Mouse (Mus musculus) left cerebral cortex, postnatal 36 days (tissue): ENCODE measurements around the gene Trappc1. TPM values are rescaled to one million over a fixed set of nuclear protein-coding genes. Genes with fewer than 3 reads are reported as not detected.

Experiments
- DNase-seq, 2 experiments: peaks; one replicate each; pipeline ENCODE4 v3.0.0; 2021 to 2022; ENCODE audit warnings: low spot score in 2 of 2, mixed read lengths in 1 of 2
- intact Hi-C: fragments of 180-260 bp; cut with DNase I; formaldehyde crosslinking; loops from one replicate; pipeline ENCODE4 v1.15.1; 2025
- total RNA-seq, 2 experiments: library from RNA; stranded (reverse); gene quantifications; 2 replicates each; pipeline ENCODE4 v1.2.3; 2021

The Trappc1 gene
- total RNA-seq, 2 experiments from 2014 or later: 50.9 to 59.8 TPM

DNA sequence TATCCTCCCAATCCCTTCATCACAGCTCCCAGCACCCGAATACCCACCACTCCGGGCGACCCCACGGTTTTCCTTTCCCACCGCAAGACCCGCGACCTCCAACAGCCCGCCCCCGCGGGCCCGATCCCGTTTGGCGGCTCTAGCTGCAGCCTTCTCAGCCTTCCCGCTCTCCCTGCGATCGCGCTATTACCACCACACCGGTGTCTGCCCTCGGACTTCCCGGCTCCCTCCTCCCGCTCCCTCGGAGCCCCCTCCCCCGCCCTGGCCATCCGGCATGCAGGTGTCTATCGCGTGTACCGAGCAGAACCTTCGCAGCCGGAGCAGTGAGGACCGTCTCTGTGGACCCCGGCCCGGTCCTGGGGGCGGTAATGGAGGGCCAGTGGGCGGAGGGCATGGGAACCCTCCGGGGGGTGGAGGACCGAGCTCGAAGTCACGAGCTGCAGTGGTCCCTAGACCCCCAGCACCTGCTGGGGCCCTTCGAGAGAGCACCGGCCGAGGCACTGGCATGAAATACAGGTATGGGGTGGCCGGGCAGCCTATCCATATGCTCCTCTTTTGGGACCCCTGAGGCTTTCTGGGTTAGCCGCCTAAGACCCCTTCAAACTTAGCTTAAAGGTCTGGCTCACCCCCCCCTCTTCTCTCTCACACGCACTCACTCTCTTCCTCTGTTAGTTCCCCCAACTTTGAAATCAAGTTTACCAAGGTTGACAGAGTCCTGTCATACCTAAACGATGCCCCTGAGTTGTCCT lies 2.8 kb downstream of the Trappc1 start:
- intact Hi-C loops: loop anchor here (5.0 kb wide), 1 partner anchor 61 kb away; no protein-coding TSS in a partner anchor
- DNase-seq: peak in 1 of 2 experiments; percentile 41

- intact Hi-C loops: loop anchor here (5.0 kb wide), 1 partner anchor 60 kb away; no protein-coding TSS in a partner anchor
- no peak for DNase-seq
Observed at GRCm38 (mm10) chr11:69327157-69327442, 3.3 kb downstream of the Trappc1 start.

- DNase-seq: no peak
- intact Hi-C loops: loop anchor here (5.0 kb wide), 1 partner anchor 60 kb away; no protein-coding TSS in a partner anchor
Observed at GRCm38 (mm10) chr11:69327648-69328047, 3.9 kb downstream of the Trappc1 start.

- DNase-seq: no peak
- intact Hi-C loops: loop anchor here (5.0 kb wide), 1 partner anchor 59 kb away; no protein-coding TSS in a partner anchor
Observed at GRCm38 (mm10) chr11:69328517-69328916, 4.7 kb downstream of the Trappc1 start.

GRCm38 (mm10) chr11:69331152-69331551 lies 7.4 kb downstream of the Trappc1 start:
- DNase-seq: no peak
- intact Hi-C loops: no loop called here

GRCm38 (mm10) chr11:69331929-69332405 lies 8.2 kb downstream of the Trappc1 start:
- intact Hi-C loops: no loop called here
- peak; percentile 77 to 81 for DNase-seq

DNA sequence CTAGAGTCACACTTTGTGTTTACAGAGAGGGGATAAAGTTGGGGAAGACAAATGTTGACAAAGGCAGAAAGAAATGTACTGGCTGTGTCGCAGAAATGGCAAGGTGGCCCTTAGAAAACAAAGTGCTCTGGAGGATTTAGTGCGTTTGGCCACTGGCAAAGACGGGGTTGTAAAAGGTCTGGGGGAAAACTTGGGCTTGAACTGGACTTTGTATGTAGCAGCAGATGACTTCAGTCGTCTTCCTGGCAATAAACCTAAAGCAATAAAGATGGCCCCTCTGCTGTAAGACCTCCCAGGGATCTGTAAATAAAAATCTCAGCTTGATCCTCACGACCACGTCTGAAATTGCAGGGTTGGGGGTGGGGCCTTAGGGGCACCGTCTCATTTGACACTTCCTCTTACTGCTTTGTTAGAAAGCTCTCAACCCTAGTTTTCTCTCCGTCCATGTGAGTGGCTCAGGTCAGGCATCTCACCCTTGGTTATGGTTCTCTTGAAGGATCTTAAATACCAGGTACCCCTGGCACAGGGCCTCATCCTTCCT lies 9.0 kb downstream of the Trappc1 start:
- intact Hi-C loops: no loop called here
- no peak for DNase-seq

DNA sequence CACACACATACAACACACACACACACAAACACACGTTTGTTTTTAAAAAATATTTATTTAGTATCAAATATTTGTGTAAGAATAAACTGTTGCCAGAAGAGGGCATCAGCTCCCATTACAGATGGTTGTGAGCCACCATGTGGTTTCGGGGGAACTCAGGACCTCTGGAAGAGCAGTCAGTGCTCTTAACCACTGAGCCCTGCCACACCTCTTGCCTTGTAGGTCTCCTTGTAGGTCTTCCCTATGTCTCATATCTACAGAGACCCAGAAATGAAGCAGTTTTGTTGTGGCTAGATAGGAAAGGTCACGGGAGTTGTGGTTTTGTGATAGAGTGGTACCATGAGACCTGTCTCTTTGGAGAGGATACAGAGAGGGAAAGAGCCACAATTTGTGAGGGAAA lies 10.1 kb downstream of the Trappc1 start:
- intact Hi-C loops: no loop called here
- DNase-seq: no peak

GRCm38 (mm10) chr11:69334796-69335195 lies 11.0 kb downstream of the Trappc1 start:
- no peak for DNase-seq
- intact Hi-C loops: no loop called here

DNA sequence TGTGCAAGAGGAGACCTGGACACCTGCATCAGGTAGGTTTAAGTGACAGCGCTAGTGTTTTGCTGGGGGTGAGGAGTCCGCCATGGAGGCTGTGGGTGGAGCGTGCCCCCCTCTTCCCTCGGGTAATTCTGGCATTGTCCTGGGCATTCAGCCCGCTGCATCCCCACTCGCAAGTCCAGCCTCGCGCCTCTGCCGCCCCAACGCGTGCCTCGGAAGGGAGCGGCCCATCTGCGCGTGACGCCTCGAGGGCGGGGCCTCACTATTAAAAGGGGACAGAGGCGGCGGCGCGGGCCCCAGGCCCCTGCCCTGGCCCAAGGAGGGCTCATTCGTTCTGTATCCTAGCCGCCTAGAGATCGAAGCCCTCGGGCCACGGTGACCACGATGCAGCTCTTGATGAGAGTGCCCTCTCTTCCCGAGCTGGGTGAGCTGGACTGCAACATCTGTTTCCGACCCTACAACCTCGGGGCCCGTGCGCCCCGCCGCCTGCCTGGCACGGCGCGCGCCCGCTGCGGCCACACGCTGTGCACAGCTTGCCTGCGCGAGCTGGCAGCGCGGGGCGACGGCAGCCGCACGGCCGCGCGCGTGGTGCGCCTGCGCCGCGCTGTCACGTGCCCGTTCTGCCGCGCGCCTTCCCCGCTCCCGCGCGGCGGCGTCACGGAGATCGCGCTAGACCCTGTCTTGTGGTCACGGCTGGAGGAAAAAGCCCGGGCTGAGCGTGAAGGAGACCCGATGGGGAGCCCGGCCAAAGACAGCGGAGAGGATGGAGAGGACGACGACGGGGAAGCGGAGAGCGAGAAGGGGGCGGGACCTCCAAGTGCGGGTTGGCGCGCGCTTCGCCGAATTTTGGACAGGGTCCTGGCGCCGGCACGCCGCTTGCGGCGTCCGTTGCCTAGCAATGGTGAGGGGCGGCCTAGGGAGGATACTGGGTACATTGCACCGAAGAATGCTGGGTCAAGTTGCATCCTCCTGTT lies 16.7 kb downstream of the Trappc1 start, which contains the start of gene Rnf227:
Gene Rnf227, plus strand, starts transcription at position 301 of the 971 bp plus-strand sequence.
- intact Hi-C loops: loop anchor here (2.0 kb wide), 1 partner anchor 26 kb away; no protein-coding TSS in a partner anchor

DNA sequence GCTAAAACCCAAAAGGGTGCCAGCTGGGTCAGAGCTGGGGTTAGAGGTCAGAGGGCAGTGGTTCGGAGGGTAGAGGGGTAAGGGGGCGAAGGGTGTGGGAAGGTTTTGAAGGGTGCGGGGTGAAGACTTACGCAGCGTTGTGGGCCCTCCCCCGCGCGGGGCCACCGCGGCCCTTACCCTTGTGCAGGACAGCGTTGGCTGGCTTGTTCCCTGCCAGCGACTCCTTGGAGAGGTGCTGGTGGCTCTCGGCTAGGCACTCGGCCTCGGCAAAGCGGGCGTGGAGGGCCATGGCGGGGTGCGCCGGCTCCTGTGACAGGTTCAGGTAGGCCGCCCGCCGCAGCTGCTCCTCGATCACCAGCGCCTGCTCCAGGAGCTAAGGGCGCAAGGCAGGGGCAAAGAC lies 22.7 kb downstream of the Trappc1 start:
- intact Hi-C loops: no loop called here

More for the DNA sequence above, 16.7 kb downstream of the Trappc1 start, which contains the start of gene Rnf227:
- peak; percentile 86 to 88 for DNase-seq

GRCm38 (mm10) chr11:69356544-69356943 lies 32.8 kb downstream of the Trappc1 start:
- intact Hi-C loops: no loop called here
- no peak for DNase-seq

More for the DNA sequence above, 22.7 kb downstream of the Trappc1 start:
- DNase-seq: no peak

DNA sequence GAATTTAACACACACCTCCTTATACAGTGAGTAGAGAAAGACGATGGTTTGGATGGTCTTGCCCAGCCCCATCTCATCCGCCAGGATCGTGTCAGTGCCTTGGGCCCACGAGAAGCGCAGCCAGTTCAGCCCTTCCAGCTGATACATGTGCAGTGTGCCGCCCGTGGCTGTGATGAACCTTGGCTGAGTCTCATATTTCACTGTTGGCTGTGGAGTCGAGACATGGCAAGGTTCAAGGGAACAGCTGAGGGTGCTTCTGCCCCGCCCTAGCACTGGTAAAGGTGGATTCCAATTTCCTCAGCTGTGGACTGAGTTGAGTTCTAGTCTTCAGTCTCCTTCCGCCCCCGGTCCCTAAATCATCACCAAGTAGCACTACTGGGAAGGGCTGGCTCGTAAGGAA lies 33.9 kb downstream of the Trappc1 start:
- intact Hi-C loops: no loop called here
- DNase-seq: no peak

GRCm38 (mm10) chr11:69362021-69362420 lies 38.2 kb downstream of the Trappc1 start:
- intact Hi-C loops: no loop called here

DNA sequence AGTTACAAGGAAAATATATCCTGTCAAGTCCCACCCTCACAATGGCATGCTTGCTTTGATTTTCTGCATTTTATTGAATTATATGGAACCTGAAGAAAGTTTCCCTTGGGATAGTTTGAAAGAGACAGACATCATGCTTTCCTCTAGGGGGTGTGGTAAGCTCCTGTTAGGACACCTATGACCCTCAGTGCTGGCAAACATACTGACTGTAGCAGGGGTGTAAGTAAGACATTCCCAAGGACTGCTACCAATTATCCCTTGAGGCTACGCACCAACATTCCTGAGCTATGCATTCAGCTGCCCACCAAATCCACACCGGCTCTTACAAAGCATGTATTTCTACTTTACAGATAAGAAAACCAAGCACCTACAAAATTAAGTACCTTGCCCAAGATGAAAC lies 38.7 kb downstream of the Trappc1 start:
- DNase-seq: no peak
- intact Hi-C loops: no loop called here

More at GRCm38 (mm10) chr11:69362021-69362420, 38.2 kb downstream of the Trappc1 start:
- no peak for DNase-seq

GRCm38 (mm10) chr11:69364376-69364775 lies 40.6 kb downstream of the Trappc1 start:
- intact Hi-C loops: no loop called here
- no peak for DNase-seq

GRCm38 (mm10) chr11:69364910-69365309 lies 41.1 kb downstream of the Trappc1 start:
- DNase-seq: peak; percentile 89 to 90
- intact Hi-C loops: loop anchor here (5.0 kb wide), 2 partner anchors 43 to 268 kb away; partner anchors contain the start of genes Cntrob, Per1 and Trappc1

- no peak for DNase-seq
- intact Hi-C loops: loop anchor here (2.0 to 5.0 kb wide), 3 partner anchors 25 to 268 kb away; partner anchors contain the start of genes Cntrob, Per1, Rnf227 and Trappc1
Observed at GRCm38 (mm10) chr11:69365722-69366121, 41.9 kb downstream of the Trappc1 start.

- intact Hi-C loops: loop anchor here (2.0 to 5.0 kb wide), 3 partner anchors 26 to 269 kb away; partner anchors contain the start of genes Cntrob, Per1, Rnf227 and Trappc1
- peak; percentile 93 to 96 for DNase-seq
Observed at GRCm38 (mm10) chr11:69366157-69366854, 42.5 kb downstream of the Trappc1 start.
